Mouse (Mus musculus): Measurements from ENCODE around the gene Camp. TPM values are rescaled to one million over a fixed set of nuclear protein-coding genes. Genes with fewer than 3 reads are reported as not detected.

Gene Camp
- 2.2 TPM for total RNA-seq (2023)

GRCm38 (mm10) chr9:109849312-109849758, at the start of gene Camp:
Gene Camp (minus strand): TSS chr9:109849617.

GRCm38 (mm10) chr9:109874797-109875691, 25.6 kb upstream of the Camp start, which contains the start of gene Cdc25a:
Gene Cdc25a (plus strand): TSS chr9:109875579.

GRCm38 (mm10) chr9:109832391-109833087, 16.9 kb downstream of the Camp start, which contains the start of gene Nme6:
Gene Nme6 (plus strand): TSS chr9:109832749.

GRCm38 (mm10) chr9:109811980-109812379, 37.4 kb downstream of the Camp start, which contains the start of gene Spink8:
Gene Spink8 (plus strand): TSS chr9:109812280.

Other genes starting within 250 kb of the Camp start
- gene Fbxw24, start 223.6 kb downstream of the Camp start, total RNA-seq (2023) = not detected
- not detected for gene Fbxw25, start 185.0 kb downstream of the Camp start, total RNA-seq (2023)
- gene Fbxw18, start 146.9 kb downstream of the Camp start, total RNA-seq (2023) = not detected
- gene Fbxw26, start 103.5 kb downstream of the Camp start, total RNA-seq (2023) = not detected
- not detected for gene Fbxw27, start 58.9 kb downstream of the Camp start, total RNA-seq (2023)
- not detected for gene Spink8, start 37.3 kb downstream of the Camp start, total RNA-seq (2023)
- gene Nme6, start 16.9 kb downstream of the Camp start, total RNA-seq (2023) = 7.0 TPM
- gene Cdc25a, start 26.0 kb upstream of the Camp start, total RNA-seq (2023) = 11.1 TPM
- 88.2 TPM for gene Map4, start 81.8 kb upstream of the Camp start, total RNA-seq (2023)